Mouse (Mus musculus) limb, embryonic 12.5 days (tissue): ENCODE measurements around the gene Mrps15. TPM values are rescaled to one million over a fixed set of nuclear protein-coding genes. Genes with fewer than 3 reads are reported as not detected.

Experiments used
- ATAC-seq: fragments of 200-750 bp; cut with Nextera tagmentation; 2 replicates; pipeline ENCODE4 v1.8.0; 2017; ENCODE audit warnings: low read depth, moderate TSS enrichment; ENCODE audit not compliant: insufficient number of reproducible peaks, insufficient read depth, low FRiP score, low TSS enrichment
- H3K27ac ChIP-seq: fragments of 300-500 bp; sonication (generic); 2 replicates; pipeline ENCODE4 v1.5.1; 2016; ENCODE audit warnings: mild to moderate bottlenecking, moderate library complexity
- H3K27me3 ChIP-seq: fragments of 300-500 bp; sonication (generic); 2 replicates; pipeline ENCODE4 v1.6.1; 2016; ENCODE audit warnings: mild to moderate bottlenecking, moderate library complexity
- H3K36me3 ChIP-seq: fragments of 300-500 bp; sonication (generic); 2 replicates; pipeline ENCODE4 v1.6.1; 2016; ENCODE audit warnings: mild to moderate bottlenecking, moderate library complexity
- H3K4me1 ChIP-seq: fragments of 300-500 bp; sonication (generic); replicated peaks from 2 replicates; pipeline ENCODE4 v1.6.1; 2016
- H3K4me2 ChIP-seq: fragments of 300-500 bp; sonication (generic); 2 replicates; pipeline ENCODE4 v1.6.1; 2016; ENCODE audit warnings: mild to moderate bottlenecking, moderate library complexity
- H3K4me3 ChIP-seq: fragments of 300-500 bp; sonication (generic); replicated peaks from 2 replicates; pipeline ENCODE4 v1.5.1; 2016; ENCODE audit warnings: mild to moderate bottlenecking
- H3K9ac ChIP-seq: fragments of 300-500 bp; sonication (generic); replicated peaks from 2 replicates; pipeline ENCODE4 v1.6.1; 2016; ENCODE audit warnings: mild to moderate bottlenecking, moderate library complexity
- H3K9me3 ChIP-seq: fragments of 300-500 bp; sonication (generic); 2 replicates; pipeline ENCODE4 v1.6.1; 2016; ENCODE audit warnings: mild to moderate bottlenecking, moderate library complexity
- WGBS: fragments of 180-500 bp; shearing (Covaris S2); methylation state at CpG from one replicate; pipeline ENCODE4 v1.1.7; 2016; 5-methylcytosine and 5-hydroxymethylcytosine counted together
- polyA plus RNA-seq: library from polyadenylated mRNA; unstranded; fragments of >200 nt; fragmentation: Nextera tagmentation; extraction: Ambion mirVana; gene quantifications from 2 replicates; pipeline ENCODE4 v1.2.1, GENCODE M21; 2016

Gene Mrps15
- 153 and 162 TPM in 2 replicates for polyA plus RNA-seq

DNA sequence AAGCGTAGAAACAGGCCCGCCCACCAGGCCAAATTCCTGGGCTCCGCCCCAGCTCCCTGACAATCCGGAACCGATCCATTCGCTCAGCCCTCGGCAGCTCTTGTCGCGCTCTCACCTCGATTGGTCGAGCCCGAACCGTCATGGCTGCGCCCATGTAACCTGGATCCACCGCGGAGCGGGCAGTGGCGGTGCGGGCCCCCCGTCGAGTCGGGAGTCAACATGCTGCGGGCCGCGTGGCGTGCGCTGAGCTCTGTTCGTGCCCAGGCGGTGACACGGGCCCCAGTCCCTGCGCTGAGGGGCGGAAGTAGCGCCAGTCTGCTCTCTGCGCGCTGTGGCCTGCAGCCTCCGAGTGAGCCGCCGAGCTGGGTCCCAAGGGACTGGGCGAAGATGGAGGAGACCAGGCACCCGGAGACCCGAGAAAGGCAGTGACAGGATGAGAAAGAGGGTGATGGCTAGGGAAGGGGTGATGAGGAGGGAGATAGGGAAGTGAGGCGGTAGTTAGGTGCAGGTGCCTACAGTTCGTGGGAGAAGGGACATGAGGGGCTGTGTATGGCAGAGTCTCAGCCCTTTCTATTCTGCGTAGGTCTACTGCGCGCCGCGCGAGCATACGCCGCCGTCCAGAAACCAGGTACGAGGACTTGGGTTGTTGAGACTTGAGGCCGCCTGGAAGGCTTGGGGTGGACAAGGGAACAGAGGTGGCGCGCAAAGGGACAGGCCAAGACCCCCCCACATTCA is at the start of gene Mrps15:
Gene Mrps15, plus strand, starts transcription at position 75 of the 735 bp plus-strand sequence.
- Histone ChIP-seq H3K27ac (peak within 1 kb of the TSS; percentile 79), H3K27me3 (no peaks in the 10 kb centered on the region), H3K9me3 (no peaks in the 10 kb centered on the region), H3K9ac (peak within 1 kb of the TSS; percentile 87), H3K4me2 (peak within 1 kb of the TSS; percentile 84), H3K4me1 (peaks cover 9% of the 10 kb centered on the region), H3K36me3 (peaks cover 28% of the 10 kb centered on the region), H3K4me3 (peak within 1 kb of the TSS; percentile 93)
- WGBS = under 1% methylated on average over 56 of the region's 56 CpGs
- ATAC-seq = peak; percentile 91

DNA sequence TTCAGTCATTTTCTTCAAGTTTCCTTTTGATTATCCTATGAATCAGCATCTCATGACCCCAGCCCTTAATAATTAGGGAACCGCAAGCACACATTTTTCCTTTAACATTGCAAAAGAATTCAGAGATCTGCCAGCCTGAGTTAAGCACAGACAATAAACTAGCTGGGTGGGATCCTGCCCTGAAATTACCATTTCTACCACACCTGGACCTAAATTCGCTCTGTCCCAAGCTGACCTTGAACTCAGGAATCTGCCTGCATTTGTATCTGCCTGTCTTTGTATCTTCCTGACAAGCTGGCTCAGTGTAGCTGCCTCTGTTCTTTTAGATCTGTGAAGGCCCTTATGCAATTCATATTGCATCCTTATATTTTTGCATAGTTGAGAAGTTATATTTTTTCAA is 48.9 kb upstream of the Mrps15 start:
- WGBS = 81% methylated on average over 2 of the region's 2 CpGs
- no peak overlapping the region for H3K4me2 ChIP-seq

DNA sequence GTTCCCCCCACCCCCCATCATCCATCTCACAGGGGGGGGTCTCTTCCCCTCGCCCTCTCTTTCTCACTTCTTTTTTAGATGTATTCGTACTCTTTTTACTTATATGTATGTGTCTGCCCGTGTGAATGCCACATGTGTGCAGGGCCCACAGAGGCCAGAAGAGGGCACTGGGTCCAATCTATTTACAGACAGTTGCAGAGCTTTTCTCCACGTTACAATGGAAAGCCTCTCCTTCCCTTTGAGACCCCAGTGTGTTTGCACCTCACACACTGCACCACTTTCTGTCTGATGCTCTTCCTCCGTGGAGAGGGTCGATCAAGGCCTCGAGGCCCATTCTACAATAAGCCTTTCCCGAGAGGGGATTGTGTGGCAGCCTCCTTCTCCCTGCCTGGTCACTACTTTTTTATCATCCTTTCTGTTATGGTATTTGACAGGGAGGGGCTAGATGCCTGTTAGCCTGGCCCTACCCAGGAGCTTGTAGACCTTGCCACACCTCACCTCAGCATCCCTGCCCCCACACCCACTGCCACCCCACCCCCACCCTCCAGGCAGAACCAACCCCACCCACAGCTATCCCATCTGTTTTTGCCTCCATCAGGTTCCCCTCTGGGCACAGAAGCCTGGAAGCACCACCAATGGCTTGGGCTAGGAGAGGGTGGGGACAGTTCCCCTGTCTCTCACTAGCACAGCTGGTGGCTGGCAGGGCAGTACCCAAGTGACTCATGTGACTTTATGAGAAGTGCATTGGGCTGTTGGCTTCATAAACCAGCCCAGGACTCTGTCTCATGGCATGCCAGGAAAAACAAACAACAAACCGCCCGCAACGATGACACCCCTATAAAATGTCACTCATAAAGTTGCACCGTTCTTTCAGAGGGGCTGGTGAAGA is 45.2 kb upstream of the Mrps15 start:
- peaks cover 19% of the 10 kb centered on the region; the same call in 1 of the 2 replicates for H3K9me3 ChIP-seq
- no peaks in the 10 kb centered on the region for H3K4me1 ChIP-seq
- no peaks in the 10 kb centered on the region for H3K36me3 ChIP-seq
- WGBS = 80% methylated on average over 12 of the region's 12 CpGs
- H3K4me3 ChIP-seq = no peak overlapping the region
- H3K9ac ChIP-seq = no peak overlapping the region
- no peak overlapping the region for H3K4me2 ChIP-seq
- H3K27me3 ChIP-seq = no peaks in the 10 kb centered on the region
- H3K27ac ChIP-seq = no peak overlapping the region
- ATAC-seq = no peak

More for the DNA sequence above, 48.9 kb upstream of the Mrps15 start:
- Histone ChIP-seq H3K9ac (no peak overlapping the region), H3K36me3 (no peaks in the 10 kb centered on the region), H3K27me3 (peaks cover 5% of the 10 kb centered on the region; the same call in 1 of the 2 replicates), H3K27ac (no peak overlapping the region), H3K4me3 (no peak overlapping the region), H3K9me3 (peaks cover 19% of the 10 kb centered on the region; the same call in 1 of the 2 replicates), H3K4me1 (no peaks in the 10 kb centered on the region)
- no peak for ATAC-seq

DNA sequence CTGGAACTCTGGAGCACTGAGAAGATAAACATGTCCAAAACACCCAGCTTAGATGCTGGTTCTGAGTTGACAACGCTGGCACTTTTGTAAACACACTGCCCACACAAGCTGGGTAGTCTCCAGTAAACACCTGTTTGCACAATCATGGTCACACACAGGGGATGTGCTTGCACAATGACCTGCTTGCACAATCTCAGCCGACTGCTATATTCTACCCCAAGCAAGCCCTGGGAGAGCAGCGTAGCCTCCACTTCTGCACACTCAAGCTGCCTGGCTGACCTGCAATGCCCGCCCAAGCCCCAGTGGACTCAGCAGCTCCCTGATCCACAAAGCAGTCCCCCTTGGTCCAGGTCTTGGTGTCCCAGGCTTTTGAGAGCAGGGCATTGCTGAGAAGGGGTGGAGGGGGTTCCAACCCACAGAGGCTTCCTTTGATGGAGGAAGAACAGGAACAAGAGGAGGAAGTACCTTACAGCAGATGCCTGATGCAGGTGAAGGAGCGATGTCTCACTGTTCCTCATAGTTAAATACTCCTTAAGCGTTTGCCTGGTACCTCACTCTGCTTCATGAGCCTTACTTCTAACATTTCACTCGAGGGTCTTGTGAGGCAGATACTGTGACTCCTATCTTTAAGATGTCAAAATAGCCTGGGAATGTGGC is 28.9 kb upstream of the Mrps15 start:
- H3K9me3 ChIP-seq = no peaks in the 10 kb centered on the region
- no peaks in the 10 kb centered on the region for H3K4me1 ChIP-seq
- 82% methylated on average over 7 of the region's 7 CpGs for WGBS
- H3K4me2 ChIP-seq = no peak overlapping the region
- ATAC-seq = no peak
- no peak overlapping the region for H3K4me3 ChIP-seq
- H3K27ac ChIP-seq = no peak overlapping the region
- H3K36me3 ChIP-seq = no peaks in the 10 kb centered on the region
- no peak overlapping the region for H3K9ac ChIP-seq
- H3K27me3 ChIP-seq = peaks cover 6% of the 10 kb centered on the region; the same call in 1 of the 2 replicates

DNA sequence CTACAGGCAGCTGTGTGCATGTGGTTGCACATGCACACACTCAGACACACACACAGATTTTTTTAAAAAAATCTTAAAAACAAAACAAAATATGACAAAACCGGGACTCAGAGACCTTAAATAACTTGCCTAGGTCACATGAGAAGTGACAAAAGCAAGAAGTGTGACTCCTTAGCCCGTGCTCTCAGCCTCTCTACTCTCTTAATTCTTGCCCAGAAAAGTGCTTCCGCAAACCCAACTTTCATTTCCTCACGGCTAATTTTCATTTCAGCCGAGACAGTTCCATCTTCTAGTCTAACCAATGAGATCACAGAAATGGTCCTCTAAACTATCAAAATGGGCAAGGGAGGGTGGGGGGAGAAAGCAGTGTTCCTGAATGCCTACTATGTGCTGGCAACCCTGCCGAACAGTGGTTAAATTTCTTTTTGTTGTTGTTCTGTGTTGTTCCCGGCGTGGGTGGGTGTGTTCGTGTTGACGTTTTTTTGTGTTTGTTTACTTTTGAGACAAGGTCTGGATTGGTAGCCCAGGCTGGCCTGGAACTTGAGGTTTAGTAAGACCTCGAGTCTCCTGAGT is 27.7 kb upstream of the Mrps15 start:
- no peak for ATAC-seq
- no peak overlapping the region for H3K4me2 ChIP-seq
- no peaks in the 10 kb centered on the region for H3K9me3 ChIP-seq
- WGBS = 80% methylated on average over 11 of the region's 11 CpGs
- no peak overlapping the region for H3K4me3 ChIP-seq
- no peak overlapping the region for H3K9ac ChIP-seq
- H3K27ac ChIP-seq = no peak overlapping the region
- peaks cover 6% of the 10 kb centered on the region; the same call in 1 of the 2 replicates for H3K27me3 ChIP-seq
- H3K36me3 ChIP-seq = no peaks in the 10 kb centered on the region
- H3K4me1 ChIP-seq = no peaks in the 10 kb centered on the region

DNA sequence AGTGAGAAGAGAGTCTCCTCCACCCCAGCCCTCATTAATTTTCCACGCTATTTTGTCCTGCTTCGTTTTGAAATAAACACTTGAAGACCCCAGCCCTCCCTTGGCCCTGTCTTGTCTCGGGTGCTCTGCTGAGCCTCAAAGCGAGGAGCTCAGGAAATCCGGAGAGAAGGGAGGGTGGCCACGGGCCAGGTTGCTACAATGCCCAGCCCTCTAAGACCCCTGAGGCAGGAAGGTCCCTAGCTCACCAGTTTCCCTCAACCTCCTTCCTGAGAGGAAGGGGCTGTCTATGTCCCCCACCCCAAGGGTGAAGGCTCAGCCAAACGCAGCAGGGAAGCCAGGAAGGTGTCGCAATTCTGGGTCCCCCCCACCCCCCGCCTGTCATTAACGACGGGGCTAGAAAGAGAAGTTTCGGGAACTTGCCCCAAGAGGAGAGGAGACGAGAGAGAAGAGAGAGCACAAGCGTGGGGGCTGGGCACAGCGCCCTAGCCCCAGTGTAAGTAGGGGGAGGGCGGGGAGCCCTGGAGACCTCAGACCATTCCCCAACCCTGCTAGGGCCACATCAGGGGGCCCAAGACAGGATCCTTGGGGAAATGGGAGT is 22.3 kb upstream of the Mrps15 start, which contains the start of gene Csf3r:
Gene Csf3r, plus strand, starts transcription at position 248 of the 598 bp plus-strand sequence.
- no peaks in the 10 kb centered on the region for H3K9me3 ChIP-seq
- no peak within 1 kb of the TSS for H3K4me2 ChIP-seq
- no peaks in the 10 kb centered on the region for H3K4me1 ChIP-seq
- ATAC-seq = no peak
- H3K27me3 ChIP-seq = peaks cover 7% of the 10 kb centered on the region; the same call in 1 of the 2 replicates
- H3K27ac ChIP-seq = no peak within 1 kb of the TSS
- WGBS = 46% methylated on average over 16 of the region's 16 CpGs
- no peak within 1 kb of the TSS for H3K9ac ChIP-seq
- no peaks in the 10 kb centered on the region for H3K36me3 ChIP-seq
- H3K4me3 ChIP-seq = no peak within 1 kb of the TSS

DNA sequence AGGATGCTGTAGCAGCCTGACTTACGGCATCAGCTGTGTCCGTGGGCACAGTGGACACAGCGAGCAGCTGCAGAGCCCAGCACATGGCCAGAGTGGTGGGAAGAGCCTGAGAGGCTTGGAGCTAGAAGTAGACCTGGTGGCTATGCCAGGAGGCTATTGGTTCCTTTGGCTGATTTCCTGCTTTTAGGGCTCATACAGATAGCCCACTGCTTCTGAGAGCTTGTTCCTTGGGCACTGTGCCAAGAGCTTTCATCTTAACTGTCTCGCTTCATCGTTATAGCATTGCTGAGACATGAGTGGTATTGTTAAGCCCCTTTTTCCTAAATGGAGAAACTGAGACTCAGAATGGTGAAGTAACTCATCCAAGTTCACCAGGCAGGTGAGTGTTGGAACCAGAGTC is 20.9 kb upstream of the Mrps15 start:
- 91% methylated on average over 5 of the region's 5 CpGs for WGBS
- ATAC-seq = no peak
- no peak overlapping the region for H3K9ac ChIP-seq
- H3K36me3 ChIP-seq = no peaks in the 10 kb centered on the region
- no peaks in the 10 kb centered on the region for H3K9me3 ChIP-seq
- H3K27ac ChIP-seq = no peak overlapping the region
- peaks cover 7% of the 10 kb centered on the region; the same call in 1 of the 2 replicates for H3K27me3 ChIP-seq
- H3K4me2 ChIP-seq = no peak overlapping the region
- no peak overlapping the region for H3K4me3 ChIP-seq
- H3K4me1 ChIP-seq = no peaks in the 10 kb centered on the region

DNA sequence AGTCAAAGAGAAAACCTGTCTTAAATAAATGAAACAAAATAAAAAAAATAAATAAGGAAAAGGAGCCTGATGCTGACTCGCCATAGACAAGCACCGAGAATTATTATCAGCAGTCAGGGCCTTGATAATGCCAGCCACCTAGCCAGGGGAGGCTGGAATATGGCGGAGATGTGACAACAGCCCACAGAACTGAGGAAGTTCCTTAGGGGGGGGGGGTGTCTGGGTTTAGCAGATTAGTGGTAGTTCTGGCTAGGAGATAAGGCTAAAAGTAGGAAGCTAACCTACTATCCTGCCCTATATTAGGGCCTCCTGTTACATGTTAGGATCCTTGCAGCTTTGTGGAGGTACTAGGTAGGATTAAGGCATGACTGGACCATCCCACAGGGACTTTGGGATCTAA is 18.7 kb upstream of the Mrps15 start:
- Histone ChIP-seq H3K9me3 (no peaks in the 10 kb centered on the region), H3K27ac (no peak overlapping the region), H3K4me3 (no peak overlapping the region), H3K9ac (no peak overlapping the region), H3K4me1 (no peaks in the 10 kb centered on the region), H3K27me3 (peaks cover 13% of the 10 kb centered on the region; the same call in 1 of the 2 replicates), H3K36me3 (no peaks in the 10 kb centered on the region), H3K4me2 (no peak overlapping the region)
- 94% methylated on average over 3 of the region's 3 CpGs for WGBS
- ATAC-seq = no peak

DNA sequence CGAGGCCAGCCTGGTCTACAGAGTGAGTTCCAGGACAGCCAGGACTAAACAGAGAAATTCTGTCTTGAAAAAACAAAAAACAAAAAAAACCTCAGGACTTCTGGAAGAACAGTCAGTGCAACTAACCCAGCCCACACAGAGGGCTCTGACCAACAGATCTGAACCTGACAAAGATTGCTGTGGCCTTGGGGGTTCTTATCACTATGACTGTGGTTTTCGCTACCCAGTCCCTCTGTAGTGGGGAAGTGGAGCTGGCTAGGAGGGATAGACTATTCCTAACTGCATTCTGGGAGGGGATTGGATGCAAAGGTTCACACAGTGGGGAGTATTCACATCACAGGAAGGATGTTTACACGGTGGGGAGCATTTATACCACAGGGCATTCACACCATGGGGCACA is 17.7 kb upstream of the Mrps15 start:
- H3K9me3 ChIP-seq = no peaks in the 10 kb centered on the region
- H3K4me2 ChIP-seq = no peak overlapping the region
- 64% methylated on average over 3 of the region's 3 CpGs for WGBS
- H3K36me3 ChIP-seq = no peaks in the 10 kb centered on the region
- H3K27ac ChIP-seq = no peak overlapping the region
- H3K4me1 ChIP-seq = no peaks in the 10 kb centered on the region
- no peak overlapping the region for H3K9ac ChIP-seq
- no peak for ATAC-seq
- peaks cover 13% of the 10 kb centered on the region; the same call in 1 of the 2 replicates for H3K27me3 ChIP-seq
- no peak overlapping the region for H3K4me3 ChIP-seq

DNA sequence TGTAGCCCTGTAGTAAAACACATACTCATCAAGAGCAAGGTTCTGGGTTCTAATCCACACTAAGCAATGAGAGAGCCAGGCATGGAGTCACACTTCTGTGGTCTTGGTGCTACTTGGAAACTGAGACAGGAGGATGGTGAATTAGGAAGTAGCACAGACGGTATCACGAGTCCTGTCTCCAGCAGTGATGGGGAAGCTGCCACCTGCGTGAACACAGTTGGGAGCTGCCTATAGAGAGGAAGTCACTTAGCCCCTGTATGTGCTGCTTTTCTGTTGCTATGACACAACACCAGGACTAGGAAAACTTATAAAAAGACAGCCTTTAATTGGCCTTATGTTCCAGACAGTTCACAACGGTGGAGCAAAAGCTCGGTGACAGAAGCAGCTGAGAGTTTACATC is 16.0 kb upstream of the Mrps15 start:
- no peak overlapping the region for H3K4me3 ChIP-seq
- no peak for ATAC-seq
- peaks cover 5% of the 10 kb centered on the region; the same call in 1 of the 2 replicates for H3K27me3 ChIP-seq
- WGBS = 77% methylated on average over 5 of the region's 5 CpGs
- H3K36me3 ChIP-seq = no peaks in the 10 kb centered on the region
- no peaks in the 10 kb centered on the region for H3K9me3 ChIP-seq
- H3K4me2 ChIP-seq = no peak overlapping the region
- no peak overlapping the region for H3K27ac ChIP-seq
- no peak overlapping the region for H3K9ac ChIP-seq
- no peaks in the 10 kb centered on the region for H3K4me1 ChIP-seq
